Mouse (Mus musculus) thymus, adult 2 months (tissue): ENCODE data around the gene Rpn1. TPM values are rescaled to one million over a fixed set of nuclear protein-coding genes. Genes with fewer than 3 reads are reported as not detected.
A peak's percentile ranks its signal among the peaks of the same experiment; 100 is the strongest.

Experiments
- DNase-seq: peaks from one replicate; pipeline ENCODE4 v3.0.0; 2021
- H3K27ac ChIP-seq: fragments of 200-500 bp; 2 replicates; pipeline ENCODE4 v1.5.1; 2012; ENCODE audit warnings: low read length, control low read depth; ENCODE audit not compliant: control insufficient read depth, insufficient read depth
- H3K27me3 ChIP-seq: fragments of 200-500 bp; 2 replicates; pipeline ENCODE4 v1.6.1; 2012; ENCODE audit warnings: mild to moderate bottlenecking, low read length, moderate library complexity, mixed read lengths; ENCODE audit not compliant: control insufficient read depth, insufficient read depth
- H3K36me3 ChIP-seq: fragments of 200-500 bp; 2 replicates; pipeline ENCODE4 v1.6.1; 2012; ENCODE audit warnings: mild to moderate bottlenecking, low read length, moderate library complexity; ENCODE audit not compliant: control insufficient read depth, insufficient read depth
- H3K4me1 ChIP-seq: fragments of 200-500 bp; replicated peaks from 2 replicates; pipeline ENCODE4 v1.6.1; 2012; ENCODE audit warnings: low read length; ENCODE audit not compliant: control insufficient read depth, insufficient read depth
- H3K4me3 ChIP-seq: fragments of 200-500 bp; 2 replicates; pipeline ENCODE4 v1.5.1; 2012; ENCODE audit warnings: mild to moderate bottlenecking, low read length, control low read depth, moderate library complexity; ENCODE audit not compliant: control insufficient read depth, insufficient read depth
- CTCF ChIP-seq: fragments of 200-500 bp; IDR thresholded peaks from 2 replicates; pipeline ENCODE4 v1.5.1; 2012; ENCODE audit warnings: mild to moderate bottlenecking, control low read depth, low read length, moderate library complexity, borderline replicate concordance; ENCODE audit not compliant: control insufficient read depth, poor library complexity, insufficient read depth; ENCODE audit errors: extremely low read depth
- POLR2A ChIP-seq: fragments of 200-500 bp; IDR thresholded peaks from 2 replicates; pipeline ENCODE4 v1.6.1; 2012; ENCODE audit warnings: mild to moderate bottlenecking, low read length, control low read depth, moderate library complexity; ENCODE audit not compliant: control insufficient read depth, poor library complexity, insufficient read depth; ENCODE audit errors: extremely low read depth
- WGBS: fragments of 180-500 bp; shearing (Covaris S2); methylation state at CpG from one replicate; pipeline ENCODE4 v1.1.7; 2018; 5-methylcytosine and 5-hydroxymethylcytosine counted together
- polyA plus RNA-seq: library from polyadenylated mRNA; depleted of rRNA; stranded (reverse); fragments of >200 nt; gene quantifications from 2 replicates; pipeline ENCODE4 v1.2.3, GENCODE M21; 2012

Rpn1 gene
- polyA plus RNA-seq, 1 experiment: 158 TPM

- H3K27ac ChIP-seq: no peak within 1 kb of the TSS
- H3K36me3 ChIP-seq: no peaks in the 10 kb centered on the region
- DNase-seq: peak; percentile 89
- peaks cover 9% of the 10 kb centered on the region; the same call in 1 of the 2 replicates for H3K4me1 ChIP-seq
- no peaks in the 10 kb centered on the region for H3K27me3 ChIP-seq
- H3K4me3 ChIP-seq: peak within 1 kb of the TSS; percentile 72
- TF ChIP-seq POLR2A (peak; percentile 79), CTCF (peak; percentile 16; the same call in 1 of the 2 replicates)
- WGBS: under 1% methylated on average over 82 of the region's 82 CpGs
Measured at GRCm38 (mm10) chr6:88044577-88045405, 39.5 kb upstream of the Rpn1 start, which contains the start of gene Rab7. TSS of gene Rab7 (minus strand) at chr6:88045270.

- H3K36me3 ChIP-seq: no peaks in the 10 kb centered on the region
- H3K27ac ChIP-seq: no peak overlapping the region
- no peak overlapping the region; the same call in 1 of the 2 replicates for H3K4me3 ChIP-seq
- H3K4me1 ChIP-seq: peaks cover 9% of the 10 kb centered on the region; the same call in 1 of the 2 replicates
- H3K27me3 ChIP-seq: no peaks in the 10 kb centered on the region
- 43% methylated on average over 3 of the region's 3 CpGs for WGBS
- no peak for DNase-seq
- TF ChIP-seq CTCF: no peak
- TF ChIP-seq POLR2A: no peak
Measured at GRCm38 (mm10) chr6:88045406-88045766, 38.9 kb upstream of the Rpn1 start.

GRCm38 (mm10) chr6:88047853-88048252 is 36.4 kb upstream of the Rpn1 start:
- DNase-seq: no peak
- H3K4me3 ChIP-seq: no peak overlapping the region
- no peaks in the 10 kb centered on the region for H3K27me3 ChIP-seq
- peaks cover 9% of the 10 kb centered on the region; the same call in 1 of the 2 replicates for H3K4me1 ChIP-seq
- no peaks in the 10 kb centered on the region for H3K36me3 ChIP-seq
- TF ChIP-seq POLR2A (no peak), CTCF (no peak)
- no peak overlapping the region for H3K27ac ChIP-seq
- WGBS: 52% methylated on average over 5 of the region's 5 CpGs

- no peaks in the 10 kb centered on the region for H3K36me3 ChIP-seq
- H3K27me3 ChIP-seq: no peaks in the 10 kb centered on the region
- no peak overlapping the region for H3K4me3 ChIP-seq
- DNase-seq: no peak
- H3K4me1 ChIP-seq: peaks cover 5% of the 10 kb centered on the region; the same call in 1 of the 2 replicates
- H3K27ac ChIP-seq: no peak overlapping the region
- WGBS: 90% methylated on average over 6 of the region's 6 CpGs
- TF ChIP-seq POLR2A (no peak), CTCF (no peak)
Measured at GRCm38 (mm10) chr6:88049008-88049407, 35.3 kb upstream of the Rpn1 start.

GRCm38 (mm10) chr6:88051206-88051605 is 33.1 kb upstream of the Rpn1 start:
- H3K4me3 ChIP-seq: no peak overlapping the region
- H3K36me3 ChIP-seq: no peaks in the 10 kb centered on the region
- DNase-seq: no peak
- TF ChIP-seq CTCF (no peak), POLR2A (no peak)
- 95% methylated on average over 5 of the region's 5 CpGs for WGBS
- H3K27ac ChIP-seq: no peak overlapping the region
- no peaks in the 10 kb centered on the region for H3K27me3 ChIP-seq
- no peaks in the 10 kb centered on the region for H3K4me1 ChIP-seq

GRCm38 (mm10) chr6:88053228-88054080 is 30.8 kb upstream of the Rpn1 start:
- Histone ChIP-seq H3K36me3 (no peaks in the 10 kb centered on the region), H3K27me3 (no peaks in the 10 kb centered on the region), H3K4me3 (no peak overlapping the region), H3K27ac (no peak overlapping the region), H3K4me1 (no peaks in the 10 kb centered on the region)
- TF ChIP-seq CTCF: no peak
- no peak for TF ChIP-seq POLR2A
- 74% methylated on average over 11 of the region's 11 CpGs for WGBS
- DNase-seq: no peak
